Mouse (Mus musculus) kidney, embryonic 15.5 days (tissue): Measurements from ENCODE around the gene Tshz2. TPM values are rescaled to one million over a fixed set of nuclear protein-coding genes. Genes with fewer than 3 reads are reported as not detected.

ENCODE experiments used
- ATAC-seq: fragments of 200-750 bp; cut with Nextera tagmentation; replicated peaks from 2 replicates; pipeline ENCODE4 v1.8.0; 2017; ENCODE audit warnings: moderate TSS enrichment; ENCODE audit not compliant: low FRiP score
- H3K27ac ChIP-seq: fragments of 300-500 bp; sonication (generic); 2 replicates; pipeline ENCODE4 v1.5.1; 2015; ENCODE audit warnings: mild to moderate bottlenecking, inconsistent platforms
- H3K27me3 ChIP-seq: fragments of 300-500 bp; sonication (generic); 2 replicates; pipeline ENCODE4 v1.6.1; 2015; ENCODE audit warnings: inconsistent platforms
- H3K36me3 ChIP-seq: fragments of 300-500 bp; sonication (generic); 2 replicates; pipeline ENCODE4 v1.6.1; 2015; ENCODE audit warnings: inconsistent platforms
- H3K4me1 ChIP-seq: fragments of 300-500 bp; sonication (generic); 2 replicates; pipeline ENCODE4 v1.6.1; 2015; ENCODE audit warnings: inconsistent platforms
- H3K4me2 ChIP-seq: fragments of 300-500 bp; sonication (generic); 2 replicates; pipeline ENCODE4 v1.6.1; 2015; ENCODE audit warnings: moderate library complexity, mild to moderate bottlenecking, inconsistent platforms
- H3K4me3 ChIP-seq: fragments of 300-500 bp; sonication (generic); replicated peaks from 2 replicates; pipeline ENCODE4 v1.5.1; 2015; ENCODE audit warnings: mild to moderate bottlenecking, inconsistent platforms
- H3K9ac ChIP-seq: fragments of 300-500 bp; sonication (generic); 2 replicates; pipeline ENCODE4 v1.6.1; 2015; ENCODE audit warnings: mild to moderate bottlenecking, inconsistent platforms
- H3K9me3 ChIP-seq: fragments of 300-500 bp; sonication (generic); replicated peaks from 2 replicates; pipeline ENCODE4 v1.6.1; 2016; ENCODE audit warnings: inconsistent platforms
- WGBS: fragments of 180-500 bp; shearing (Covaris S2); methylation state at CpG from one replicate; pipeline ENCODE4 v1.1.7; 2015; ENCODE audit warnings: mixed read lengths; 5-methylcytosine and 5-hydroxymethylcytosine counted together
- polyA plus RNA-seq: library from polyadenylated mRNA; unstranded; fragments of >200 nt; fragmentation: Nextera tagmentation; extraction: Ambion mirVana; gene quantifications from 2 replicates; pipeline ENCODE4 v1.2.1, GENCODE M21; 2015

Tshz2 gene
- polyA plus RNA-seq, 1 experiment from 2014 or later, result 17.8 TPM

GRCm38 (mm10) chr2:170046371-170047145, 413.7 kb downstream of the Tshz2 start:
- Histone ChIP-seq H3K9me3 (0 out of 2 replicates have a peak, but pooled peaks cover 4% of the 10 kb centered on the region), H3K4me1 (peaks cover 17% of the 10 kb centered on the region), H3K4me2 (peak overlapping the region; percentile 5; the same call in 1 of the 2 replicates), H3K36me3 (no peaks in the 10 kb centered on the region), H3K27ac (peak overlapping the region; percentile 22; the same call in 1 of the 2 replicates), H3K4me3 (no peak overlapping the region), H3K27me3 (no peaks in the 10 kb centered on the region), H3K9ac (no peak overlapping the region)
- peak; percentile 64; the same call in 1 of the 2 replicates for ATAC-seq
- 65% methylated on average over 9 of the region's 9 CpGs for WGBS

GRCm38 (mm10) chr2:170048831-170049230, 416.0 kb downstream of the Tshz2 start:
- Histone ChIP-seq H3K4me3 (no peak overlapping the region), H3K9me3 (0 out of 2 replicates have a peak, but pooled peaks cover 4% of the 10 kb centered on the region), H3K27ac (no peak overlapping the region), H3K4me2 (no peak overlapping the region), H3K4me1 (peaks cover 13% of the 10 kb centered on the region; the same call in 1 of the 2 replicates), H3K36me3 (no peaks in the 10 kb centered on the region), H3K9ac (no peak overlapping the region), H3K27me3 (no peaks in the 10 kb centered on the region)
- no peak for ATAC-seq
- 64% methylated on average over 1 of the region's 1 CpGs for whole genome bisulfite sequencing

GRCm38 (mm10) chr2:170050651-170051050, 417.8 kb downstream of the Tshz2 start:
- no peaks in the 10 kb centered on the region for H3K27me3 ChIP-seq
- H3K27ac ChIP-seq, result no peak overlapping the region
- no peaks in the 10 kb centered on the region for H3K36me3 ChIP-seq
- 0 out of 2 replicates have a peak, but pooled peaks cover 4% of the 10 kb centered on the region for H3K9me3 ChIP-seq
- WGBS, result 52% methylated on average over 5 of the region's 5 CpGs
- H3K4me3 ChIP-seq, result no peak overlapping the region
- no peak overlapping the region for H3K9ac ChIP-seq
- no peak for ATAC-seq
- H3K4me2 ChIP-seq, result no peak overlapping the region
- peaks cover 13% of the 10 kb centered on the region; the same call in 1 of the 2 replicates for H3K4me1 ChIP-seq

GRCm38 (mm10) chr2:170051441-170051840, 418.6 kb downstream of the Tshz2 start:
- H3K4me3 ChIP-seq, result no peak overlapping the region
- no peak overlapping the region for H3K27ac ChIP-seq
- H3K4me1 ChIP-seq, result peaks cover 9% of the 10 kb centered on the region; the same call in 1 of the 2 replicates
- H3K9me3 ChIP-seq, result 0 out of 2 replicates have a peak, but pooled peaks cover 4% of the 10 kb centered on the region
- no peaks in the 10 kb centered on the region for H3K27me3 ChIP-seq
- H3K9ac ChIP-seq, result no peak overlapping the region
- no peaks in the 10 kb centered on the region for H3K36me3 ChIP-seq
- no peak overlapping the region for H3K4me2 ChIP-seq
- no peak for ATAC-seq
- 93% methylated on average over 6 of the region's 6 CpGs for WGBS

- H3K9me3 ChIP-seq, result no peaks in the 10 kb centered on the region; the same call in 1 of the 2 replicates
- no peak overlapping the region for H3K27ac ChIP-seq
- H3K4me3 ChIP-seq, result no peak overlapping the region
- no peak for ATAC-seq
- 85% methylated on average over 12 of the region's 12 CpGs for WGBS
- H3K4me1 ChIP-seq, result 0 out of 2 replicates have a peak, but pooled peaks cover 4% of the 10 kb centered on the region
- no peak overlapping the region for H3K4me2 ChIP-seq
- no peak overlapping the region for H3K9ac ChIP-seq
- H3K36me3 ChIP-seq, result no peaks in the 10 kb centered on the region
- no peaks in the 10 kb centered on the region for H3K27me3 ChIP-seq
Measured at GRCm38 (mm10) chr2:170054943-170055342, 422.1 kb downstream of the Tshz2 start.

- H3K9ac ChIP-seq, result no peak overlapping the region
- WGBS, result 38% methylated on average over 9 of the region's 9 CpGs
- no peaks in the 10 kb centered on the region for H3K27me3 ChIP-seq
- H3K4me3 ChIP-seq, result no peak overlapping the region
- no peak overlapping the region for H3K27ac ChIP-seq
- no peak for ATAC-seq
- no peaks in the 10 kb centered on the region; the same call in 1 of the 2 replicates for H3K9me3 ChIP-seq
- H3K36me3 ChIP-seq, result no peaks in the 10 kb centered on the region
- H3K4me1 ChIP-seq, result 0 out of 2 replicates have a peak, but pooled peaks cover 3% of the 10 kb centered on the region
- peak overlapping the region; percentile 22; the same call in 1 of the 2 replicates for H3K4me2 ChIP-seq
Measured at GRCm38 (mm10) chr2:170055413-170055812, 422.6 kb downstream of the Tshz2 start.

- Histone ChIP-seq H3K27me3 (no peaks in the 10 kb centered on the region), H3K36me3 (no peaks in the 10 kb centered on the region), H3K27ac (peak overlapping the region; percentile 23; the same call in 1 of the 2 replicates), H3K9me3 (no peaks in the 10 kb centered on the region; the same call in 1 of the 2 replicates), H3K9ac (no peak overlapping the region), H3K4me3 (no peak overlapping the region), H3K4me2 (no peak overlapping the region), H3K4me1 (no peaks in the 10 kb centered on the region)
- 55% methylated on average over 14 of the region's 14 CpGs for WGBS
- ATAC-seq, result no peak
Measured at GRCm38 (mm10) chr2:170058774-170059173, 426.0 kb downstream of the Tshz2 start.

- no peaks in the 10 kb centered on the region for H3K36me3 ChIP-seq
- no peaks in the 10 kb centered on the region; the same call in 1 of the 2 replicates for H3K9me3 ChIP-seq
- H3K27me3 ChIP-seq, result no peaks in the 10 kb centered on the region
- H3K4me3 ChIP-seq, result no peak overlapping the region
- ATAC-seq, result no peak
- no peaks in the 10 kb centered on the region for H3K4me1 ChIP-seq
- H3K27ac ChIP-seq, result no peak overlapping the region
- H3K9ac ChIP-seq, result no peak overlapping the region
- WGBS, result 69% methylated on average over 4 of the region's 4 CpGs
- H3K4me2 ChIP-seq, result no peak overlapping the region
Measured at GRCm38 (mm10) chr2:170060066-170060465, 427.3 kb downstream of the Tshz2 start.

- no peak overlapping the region for H3K9ac ChIP-seq
- no peaks in the 10 kb centered on the region for H3K4me1 ChIP-seq
- H3K9me3 ChIP-seq, result no peaks in the 10 kb centered on the region; the same call in 1 of the 2 replicates
- 76% methylated on average over 3 of the region's 3 CpGs for WGBS
- ATAC-seq, result no peak
- no peak overlapping the region for H3K4me2 ChIP-seq
- H3K27me3 ChIP-seq, result no peaks in the 10 kb centered on the region
- no peak overlapping the region for H3K4me3 ChIP-seq
- no peaks in the 10 kb centered on the region for H3K36me3 ChIP-seq
- no peak overlapping the region for H3K27ac ChIP-seq
Measured at GRCm38 (mm10) chr2:170062378-170062777, 429.6 kb downstream of the Tshz2 start.

- no peaks in the 10 kb centered on the region for H3K9me3 ChIP-seq
- 63% methylated on average over 5 of the region's 5 CpGs for WGBS
Measured at GRCm38 (mm10) chr2:170069976-170070375, 437.2 kb downstream of the Tshz2 start.

GRCm38 (mm10) chr2:170070641-170071241, 437.9 kb downstream of the Tshz2 start:
- Histone ChIP-seq H3K36me3 (no peaks in the 10 kb centered on the region), H3K9me3 (no peaks in the 10 kb centered on the region), H3K4me3 (peak overlapping the region; percentile 24), H3K27me3 (no peaks in the 10 kb centered on the region; the same call in 1 of the 2 replicates), H3K4me2 (peak overlapping the region; percentile 58), H3K4me1 (peaks cover 34% of the 10 kb centered on the region), H3K9ac (peak overlapping the region; percentile 28; the same call in 1 of the 2 replicates), H3K27ac (peak overlapping the region; percentile 83)
- peak; percentile 91 for ATAC-seq
- WGBS, result 6% methylated on average over 15 of the region's 15 CpGs

More at GRCm38 (mm10) chr2:170069976-170070375, 437.2 kb downstream of the Tshz2 start:
- Histone ChIP-seq H3K9ac (no peak overlapping the region), H3K27me3 (no peaks in the 10 kb centered on the region; the same call in 1 of the 2 replicates), H3K4me3 (no peak overlapping the region), H3K4me2 (0 out of 2 replicates have a peak overlapping the region, but pooled peaks have one; percentile 58), H3K36me3 (no peaks in the 10 kb centered on the region), H3K27ac (peak overlapping the region; percentile 83), H3K4me1 (peaks cover 30% of the 10 kb centered on the region)
- no peak for ATAC-seq
